Mouse (Mus musculus) stomach, postnatal 0 days (tissue): ENCODE results near the gene Nedd9.

Experiments used
- CTCF ChIP-seq: IDR thresholded peaks from 2 replicates; pipeline ENCODE4 v1.5.1; 2016; ENCODE audit warnings: antibody characterized with exemption, low read depth, mild to moderate bottlenecking, moderate library complexity
- EP300 ChIP-seq: optimal IDR thresholded peaks from 2 replicates; pipeline ENCODE3; 2016; ENCODE audit warnings: antibody characterized with exemption

GRCm38 (mm10) chr13:41510631-41511419 is 23.7 kb upstream of the Nedd9 start:
- no peak for TF ChIP-seq CTCF
- no peak for TF ChIP-seq EP300
